Mouse (Mus musculus): ENCODE data around the gene Nr1h5. TPM values are rescaled to one million over a fixed set of nuclear protein-coding genes. Genes with fewer than 3 reads are reported as not detected.

Gene Nr1h5
- total and polyA plus RNA-seq, 2 experiments from 2014 or later: 0.17 to 0.52 TPM

- no peak overlapping the region for H3K27ac ChIP-seq (ENCODE audit: low read depth, low read length)
These were observed 8.8 kb downstream of the Nr1h5 start for GRCm38 (mm10) chr3:102955143-102955542.

GRCm38 (mm10) chr3:102954476-102954875 lies 9.5 kb downstream of the Nr1h5 start:
- ATAC-seq (no peak), DNase-seq (no peak)
- no peak for TF ChIP-seq CTCF (IDR thresholded peaks at IDR 0.05; ENCODE audit: low read depth)
- Histone ChIP-seq H3K27me3 (ENCODE audit: insufficient read depth, low read length) (no peaks in the 10 kb centered on the region), H3K4me2 (ENCODE audit: low read depth) (no peak overlapping the region), H3K9me3 (ENCODE audit: low read length) (no peaks in the 10 kb centered on the region), H3K36me3 (ENCODE audit: insufficient read depth) (no peaks in the 10 kb centered on the region), H3K27ac (ENCODE audit: low read depth, low read length) (no peak overlapping the region), H3K4me3 (ENCODE audit: low read depth, low read length) (no peak overlapping the region), H3K4me1 (ENCODE audit: insufficient read depth) (no peaks in the 10 kb centered on the region), H3K9ac (no peak overlapping the region)
- WGBS: 96% methylated on average over 12 of the region's 12 CpGs

More at GRCm38 (mm10) chr3:102955143-102955542, 8.8 kb downstream of the Nr1h5 start:
- DNase-seq: no peak
- Histone ChIP-seq H3K9ac (no peak overlapping the region), H3K36me3 (ENCODE audit: insufficient read depth) (no peaks in the 10 kb centered on the region), H3K4me1 (ENCODE audit: insufficient read depth) (no peaks in the 10 kb centered on the region), H3K4me3 (ENCODE audit: low read depth, low read length) (no peak overlapping the region), H3K27me3 (ENCODE audit: insufficient read depth, low read length) (no peaks in the 10 kb centered on the region), H3K4me2 (ENCODE audit: low read depth) (no peak overlapping the region), H3K9me3 (ENCODE audit: low read length) (no peaks in the 10 kb centered on the region)
- no peak for ATAC-seq
- TF ChIP-seq CTCF (IDR thresholded peaks at IDR 0.05; ENCODE audit: low read depth): no peak
- WGBS: 89% methylated on average over 3 of the region's 3 CpGs

GRCm38 (mm10) chr3:102946861-102947260 lies 17.1 kb downstream of the Nr1h5 start:
- Histone ChIP-seq H3K9ac (no peak overlapping the region), H3K4me2 (ENCODE audit: low read depth) (no peak overlapping the region), H3K4me1 (ENCODE audit: insufficient read depth) (no peaks in the 10 kb centered on the region), H3K27ac (ENCODE audit: low read depth, low read length) (no peak overlapping the region), H3K4me3 (ENCODE audit: low read depth, low read length) (no peak overlapping the region), H3K9me3 (ENCODE audit: low read length) (no peaks in the 10 kb centered on the region), H3K36me3 (ENCODE audit: insufficient read depth) (no peaks in the 10 kb centered on the region), H3K27me3 (ENCODE audit: insufficient read depth, low read length) (no peaks in the 10 kb centered on the region)
- ATAC-seq: no peak
- no peak for DNase-seq
- no peak for TF ChIP-seq CTCF (IDR thresholded peaks at IDR 0.05; ENCODE audit: low read depth)
- 40% methylated on average over 5 of the region's 5 CpGs for WGBS

DNA sequence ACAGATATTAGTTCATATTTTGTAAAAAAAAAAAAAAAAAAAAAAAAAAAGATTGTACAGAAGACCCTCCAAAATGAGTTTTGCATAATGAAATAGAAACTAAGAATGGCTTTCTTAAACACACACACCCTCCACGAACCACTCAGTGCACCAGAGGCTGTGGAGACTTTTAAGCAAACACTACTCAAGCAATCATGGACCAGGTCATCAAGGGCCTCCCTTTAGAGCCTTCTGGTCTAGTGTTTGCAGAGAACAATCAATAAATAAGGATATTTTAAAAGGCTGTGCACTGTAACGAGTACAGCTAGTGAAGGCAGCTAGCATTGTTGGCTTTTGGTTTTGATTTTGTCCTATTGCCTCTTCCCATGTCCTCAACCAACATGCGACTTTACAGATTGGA lies 17.6 kb downstream of the Nr1h5 start:
- ATAC-seq (no peak), DNase-seq (no peak)
- H3K36me3 ChIP-seq (ENCODE audit: insufficient read depth): no peaks in the 10 kb centered on the region
- H3K4me3 ChIP-seq (ENCODE audit: low read depth, low read length): no peak overlapping the region
- no peak for TF ChIP-seq CTCF (IDR thresholded peaks at IDR 0.05; ENCODE audit: low read depth)
- H3K27ac ChIP-seq (ENCODE audit: low read depth, low read length): no peak overlapping the region
- H3K9ac ChIP-seq: no peak overlapping the region
- no peaks in the 10 kb centered on the region for H3K4me1 ChIP-seq (ENCODE audit: insufficient read depth)
- no peaks in the 10 kb centered on the region for H3K27me3 ChIP-seq (ENCODE audit: insufficient read depth, low read length)
- no peaks in the 10 kb centered on the region for H3K9me3 ChIP-seq (ENCODE audit: low read length)
- H3K4me2 ChIP-seq (ENCODE audit: low read depth): no peak overlapping the region
- WGBS: 75% methylated on average over 3 of the region's 3 CpGs

DNA sequence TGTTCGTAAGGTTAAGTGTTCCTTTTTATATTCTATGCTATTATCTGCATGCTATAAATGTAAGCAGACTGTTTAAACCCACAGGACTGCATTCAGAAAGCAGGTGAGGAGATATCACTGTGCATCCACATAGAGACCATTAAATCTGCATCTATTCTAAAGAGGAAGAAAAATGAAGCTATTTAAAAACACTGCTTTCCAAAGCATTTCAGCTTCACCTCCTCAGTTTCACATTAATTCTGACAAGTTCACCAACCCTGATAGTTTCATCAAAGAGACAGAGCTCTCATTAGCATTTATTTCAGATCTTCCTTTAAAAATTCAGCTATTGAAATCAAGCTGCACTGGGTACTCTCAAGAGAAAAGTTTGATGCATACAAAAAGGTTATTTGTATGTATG lies 25.8 kb downstream of the Nr1h5 start:
- Histone ChIP-seq H3K9me3 (ENCODE audit: low read length) (no peaks in the 10 kb centered on the region), H3K36me3 (ENCODE audit: insufficient read depth) (no peaks in the 10 kb centered on the region), H3K4me2 (ENCODE audit: low read depth) (no peak overlapping the region), H3K4me3 (ENCODE audit: low read depth, low read length) (no peak overlapping the region), H3K27me3 (ENCODE audit: insufficient read depth, low read length) (no peaks in the 10 kb centered on the region), H3K4me1 (ENCODE audit: insufficient read depth) (no peaks in the 10 kb centered on the region), H3K9ac (no peak overlapping the region), H3K27ac (ENCODE audit: low read depth, low read length) (peak overlapping the region; percentile 3; the same call in 1 of the 2 replicates)
- no peak for TF ChIP-seq CTCF (IDR thresholded peaks at IDR 0.05; ENCODE audit: low read depth)
- DNase-seq (peak; percentile 2), ATAC-seq (peak; percentile 51; the same call in 1 of the 2 replicates)
- 77% methylated on average over 1 of the region's 1 CpGs for WGBS

GRCm38 (mm10) chr3:102935451-102936354 lies 28.2 kb downstream of the Nr1h5 start, which contains the start of gene Sycp1:
Gene Sycp1 (minus strand): TSS chr3:102936100.
- WGBS: 95% methylated on average over 78 of the region's 78 CpGs
- H3K36me3 ChIP-seq (ENCODE audit: insufficient read depth): no peaks in the 10 kb centered on the region
- no peak for TF ChIP-seq CTCF (IDR thresholded peaks at IDR 0.05; ENCODE audit: low read depth)
- no peak within 1 kb of the TSS for H3K27ac ChIP-seq (ENCODE audit: low read depth, low read length)
- H3K9ac ChIP-seq: no peak within 1 kb of the TSS
- ATAC-seq (no peak), DNase-seq (no peak)
- H3K4me1 ChIP-seq (ENCODE audit: insufficient read depth): no peaks in the 10 kb centered on the region
- no peak within 1 kb of the TSS for H3K4me2 ChIP-seq (ENCODE audit: low read depth)
- no peaks in the 10 kb centered on the region for H3K9me3 ChIP-seq (ENCODE audit: low read length)
- no peak within 1 kb of the TSS for H3K4me3 ChIP-seq (ENCODE audit: low read depth, low read length)
- H3K27me3 ChIP-seq (ENCODE audit: insufficient read depth, low read length): no peaks in the 10 kb centered on the region

- H3K27me3 ChIP-seq (ENCODE audit: insufficient read depth, low read length): no peaks in the 10 kb centered on the region
- H3K36me3 ChIP-seq (ENCODE audit: insufficient read depth): no peaks in the 10 kb centered on the region
- H3K9ac ChIP-seq: no peak overlapping the region
- H3K9me3 ChIP-seq (ENCODE audit: low read length): no peaks in the 10 kb centered on the region
- TF ChIP-seq CTCF (IDR thresholded peaks at IDR 0.05; ENCODE audit: low read depth): no peak
- no peak overlapping the region for H3K4me2 ChIP-seq (ENCODE audit: low read depth)
- H3K27ac ChIP-seq (ENCODE audit: low read depth, low read length): no peak overlapping the region
- no peak for ATAC-seq
- H3K4me1 ChIP-seq (ENCODE audit: insufficient read depth): no peaks in the 10 kb centered on the region
- WGBS: 96% methylated on average over 1 of the region's 1 CpGs
- no peak for DNase-seq
- no peak overlapping the region for H3K4me3 ChIP-seq (ENCODE audit: low read depth, low read length)
These were observed 64.8 kb downstream of the Nr1h5 start for GRCm38 (mm10) chr3:102899136-102899535.

Other genes starting within 250 kb of the Nr1h5 start
- 12.7 and 14.0 TPM in 2 replicates for gene Tspan2, start 229.6 kb downstream of the Nr1h5 start, total RNA-seq (2014; rRNA removed)
- 7.0 and 10.1 TPM in 2 replicates for gene Tspan2, start 229.6 kb downstream of the Nr1h5 start, polyA plus RNA-seq (2015; fragmentation: Nextera tagmentation; extraction: Ambion mirVana)
- not detected in 2 replicates for gene Tshb, start 181.4 kb downstream of the Nr1h5 start, total RNA-seq (2014; rRNA removed)
- gene Tshb, start 181.4 kb downstream of the Nr1h5 start, polyA plus RNA-seq (2015; fragmentation: Nextera tagmentation; extraction: Ambion mirVana): 0.11 and 0.14 TPM in 2 replicates
- gene Sycp1, start 28.0 kb downstream of the Nr1h5 start, total RNA-seq (2014; rRNA removed): not detected in 2 replicates
- not detected in 2 replicates for gene Sycp1, start 28.0 kb downstream of the Nr1h5 start, polyA plus RNA-seq (2015; fragmentation: Nextera tagmentation; extraction: Ambion mirVana)
- 25.9 and 29.6 TPM in 2 replicates for gene Sike1, start 31.6 kb upstream of the Nr1h5 start, total RNA-seq (2014; rRNA removed)
- gene Sike1, start 31.6 kb upstream of the Nr1h5 start, polyA plus RNA-seq (2015; fragmentation: Nextera tagmentation; extraction: Ambion mirVana): 43.0 and 48.2 TPM in 2 replicates
- gene Csde1, start 56.3 kb upstream of the Nr1h5 start, total RNA-seq (2014; rRNA removed): 330 and 341 TPM in 2 replicates
- 269 and 315 TPM in 2 replicates for gene Csde1, start 56.3 kb upstream of the Nr1h5 start, polyA plus RNA-seq (2015; fragmentation: Nextera tagmentation; extraction: Ambion mirVana)
- 71.8 and 78.2 TPM in 2 replicates for gene Nras, start 94.2 kb upstream of the Nr1h5 start, total RNA-seq (2014; rRNA removed)
- 74.2 and 81.9 TPM in 2 replicates for gene Nras, start 94.2 kb upstream of the Nr1h5 start, polyA plus RNA-seq (2015; fragmentation: Nextera tagmentation; extraction: Ambion mirVana)
- gene Ampd1, start 109.9 kb upstream of the Nr1h5 start, total RNA-seq (2014; rRNA removed): not detected in 2 replicates
- gene Ampd1, start 109.9 kb upstream of the Nr1h5 start, polyA plus RNA-seq (2015; fragmentation: Nextera tagmentation; extraction: Ambion mirVana): not detected in 2 replicates
- 1.4 and 1.5 TPM in 2 replicates for gene Dennd2c, start 138.5 kb upstream of the Nr1h5 start, total RNA-seq (2014; rRNA removed)
- gene Dennd2c, start 138.5 kb upstream of the Nr1h5 start, polyA plus RNA-seq (2015; fragmentation: Nextera tagmentation; extraction: Ambion mirVana): 0.58 TPM in 2 replicates
- gene Bcas2, start 207.5 kb upstream of the Nr1h5 start, total RNA-seq (2014; rRNA removed): 105 and 121 TPM in 2 replicates
- 213 and 237 TPM in 2 replicates for gene Bcas2, start 207.5 kb upstream of the Nr1h5 start, polyA plus RNA-seq (2015; fragmentation: Nextera tagmentation; extraction: Ambion mirVana)